Mouse (Mus musculus) MEL (cell line): ENCODE measurements around the gene Ctnna2. TPM values are rescaled to one million over a fixed set of nuclear protein-coding genes. Genes with fewer than 3 reads are reported as not detected.

Source experiments
- DNase-seq: peaks from one replicate; pipeline ENCODE4 v3.0.0; 2011; ENCODE audit warnings: low read depth, low spot score
- H3K27ac ChIP-seq: 2 replicates; pipeline ENCODE4 v1.5.1; 2012; ENCODE audit warnings: low read depth, mild to moderate bottlenecking, control low read depth, low read length, moderate library complexity; ENCODE audit not compliant: control insufficient read depth
- H3K27me3 ChIP-seq, 2 experiments: fragments of 150-350 bp in 1 of 2; sonication (generic) in 1 of 2; 2 replicates each; pipeline ENCODE4 v1.6.1; 2012; ENCODE audit warnings: low read length in 2 of 2, mild to moderate bottlenecking in 2 of 2, improper control_type of control experiment in 1 of 2, moderate library complexity in 1 of 2; ENCODE audit not compliant: insufficient read depth in 2 of 2, control insufficient read depth in 1 of 2
- H3K36me3 ChIP-seq, 2 experiments: 2 replicates each; pipeline ENCODE4 v1.6.1; 2012 to 2014; ENCODE audit warnings: low read length in 2 of 2, improper control_type of control experiment in 1 of 2, inconsistent platforms in 1 of 2, mild to moderate bottlenecking in 1 of 2; ENCODE audit not compliant: insufficient read depth in 2 of 2, control insufficient read depth in 1 of 2
- H3K4me1 ChIP-seq, 2 experiments: fragments of 150-350 bp in 1 of 2; sonication (generic) in 1 of 2; 2 replicates each; pipeline ENCODE4 v1.6.1; 2012; ENCODE audit warnings: low read length in 2 of 2, improper control_type of control experiment in 1 of 2, mild to moderate bottlenecking in 1 of 2; ENCODE audit not compliant: insufficient read depth in 2 of 2, control insufficient read depth in 1 of 2
- H3K4me3 ChIP-seq, 2 experiments: fragments of 150-350 bp in 1 of 2; sonication (generic) in 1 of 2; 2 replicates each; pipeline ENCODE4 v1.5.1; 2012; ENCODE audit warnings: low read depth in 2 of 2, low read length in 2 of 2, mild to moderate bottlenecking in 2 of 2, moderate library complexity in 2 of 2, control low read depth in 1 of 2, improper control_type of control experiment in 1 of 2; ENCODE audit not compliant: control insufficient read depth in 1 of 2, insufficient read depth in 1 of 2
- H3K79me2 ChIP-seq: 2 replicates; pipeline ENCODE4 v1.6.1; 2012; ENCODE audit warnings: mild to moderate bottlenecking, low read length, moderate library complexity; ENCODE audit not compliant: control insufficient read depth, poor library complexity, insufficient read depth
- H3K9ac ChIP-seq: 2 replicates; pipeline ENCODE4 v1.6.1; 2012; ENCODE audit warnings: low read depth, mild to moderate bottlenecking, control low read depth, low read length, moderate library complexity; ENCODE audit not compliant: control insufficient read depth, poor library complexity, severe bottlenecking
- H3K9me3 ChIP-seq: fragments of 150-350 bp; sonication (generic); replicated peaks from 2 replicates; pipeline ENCODE4 v1.6.1; 2012; ENCODE audit warnings: mild to moderate bottlenecking, low read length, improper control_type of control experiment, moderate library complexity; ENCODE audit not compliant: insufficient read depth
- BHLHE40 ChIP-seq: IDR thresholded peaks from 2 replicates; pipeline ENCODE4 v1.6.1; 2012; ENCODE audit warnings: low read depth, mild to moderate bottlenecking, inconsistent platforms, low read length, improper control_type of control experiment, borderline replicate concordance
- CTCF ChIP-seq, 3 experiments: IDR thresholded peaks in 2 of 3; conservative IDR thresholded peaks in 1 of 3; 2 replicates each; pipeline ENCODE4 v1.5.1; 2011 to 2012; ENCODE audit warnings: low read length in 3 of 3, low read depth in 2 of 3, mild to moderate bottlenecking in 2 of 3, improper control_type of control experiment in 1 of 3, inconsistent platforms in 1 of 3, mixed read lengths in 1 of 3, moderate library complexity in 1 of 3; ENCODE audit not compliant: control insufficient read depth in 1 of 3, insufficient read depth in 1 of 3, poor library complexity in 1 of 3, severe bottlenecking in 1 of 3
- E2F4 ChIP-seq: IDR thresholded peaks from 2 replicates; pipeline ENCODE4 v1.6.1; 2011; ENCODE audit warnings: low read depth, low read length, improper control_type of control experiment, borderline replicate concordance
- ELF1 ChIP-seq: IDR thresholded peaks from 2 replicates; pipeline ENCODE4 v1.6.1; 2014; ENCODE audit warnings: low read depth, mild to moderate bottlenecking, inconsistent platforms, low read length, improper control_type of control experiment, moderate library complexity
- ETS1 ChIP-seq: IDR thresholded peaks from 2 replicates; pipeline ENCODE4 v1.6.1; 2012; ENCODE audit warnings: low read depth, mild to moderate bottlenecking, inconsistent platforms, low read length, improper control_type of control experiment, moderate library complexity
- GABPA ChIP-seq: IDR thresholded peaks from 2 replicates; pipeline ENCODE4 v1.6.1; 2012; ENCODE audit warnings: low read depth, mild to moderate bottlenecking, inconsistent platforms, low read length, improper control_type of control experiment, moderate library complexity
- GATA1 ChIP-seq: IDR thresholded peaks from 2 replicates; pipeline ENCODE4 v1.6.1; 2011; ENCODE audit warnings: low read depth, low read length, improper control_type of control experiment
- HCFC1 ChIP-seq: IDR thresholded peaks from 2 replicates; pipeline ENCODE4 v1.6.1; 2012; ENCODE audit warnings: low read depth, mild to moderate bottlenecking, inconsistent platforms, low read length, improper control_type of control experiment, moderate library complexity
- JUND ChIP-seq: IDR thresholded peaks from 2 replicates; pipeline ENCODE4 v1.6.1; 2011; ENCODE audit warnings: low read depth, mild to moderate bottlenecking, improper control_type of control experiment, low read length
- MAFK ChIP-seq: IDR thresholded peaks from 2 replicates; pipeline ENCODE4 v1.6.1; 2011; ENCODE audit warnings: low read depth, mild to moderate bottlenecking, low read length, improper control_type of control experiment, borderline replicate concordance
- MAZ ChIP-seq: IDR thresholded peaks from 2 replicates; pipeline ENCODE4 v1.6.1; 2012; ENCODE audit warnings: low read depth, mild to moderate bottlenecking, inconsistent platforms, low read length, improper control_type of control experiment
- MXI1 ChIP-seq: IDR thresholded peaks from 2 replicates; pipeline ENCODE4 v1.6.1; 2011; ENCODE audit warnings: mild to moderate bottlenecking, low read depth, low read length, improper control_type of control experiment
- MYB ChIP-seq: IDR thresholded peaks from 2 replicates; pipeline ENCODE4 v1.6.1; 2011; ENCODE audit warnings: mild to moderate bottlenecking, low read depth, low read length, improper control_type of control experiment
- MYC ChIP-seq: IDR thresholded peaks from 2 replicates; pipeline ENCODE4 v1.6.1; 2011; ENCODE audit warnings: low read depth, mild to moderate bottlenecking, low read length, improper control_type of control experiment, moderate library complexity
- NRF1 ChIP-seq: IDR thresholded peaks from 2 replicates; pipeline ENCODE4 v1.6.1; 2014; ENCODE audit warnings: low read depth, mild to moderate bottlenecking, inconsistent platforms, low read length, improper control_type of control experiment, moderate library complexity; ENCODE audit not compliant: poor library complexity, insufficient read depth, severe bottlenecking
- POLR2AphosphoS2 ChIP-seq: IDR thresholded peaks from 2 replicates; pipeline ENCODE4 v1.6.1; 2011; ENCODE audit warnings: low read length, improper control_type of control experiment
- SIN3A ChIP-seq: IDR thresholded peaks from 2 replicates; pipeline ENCODE4 v1.6.1; 2012; ENCODE audit warnings: low read length, improper control_type of control experiment, inconsistent platforms
- TBP ChIP-seq: IDR thresholded peaks from 2 replicates; pipeline ENCODE4 v1.8.0; 2011; ENCODE audit warnings: low read depth, low read length, improper control_type of control experiment
- UBTF ChIP-seq: IDR thresholded peaks from 2 replicates; pipeline ENCODE4 v1.6.1; 2012; ENCODE audit warnings: low read depth, mild to moderate bottlenecking, inconsistent platforms, low read length, improper control_type of control experiment, moderate library complexity, borderline replicate concordance; ENCODE audit not compliant: insufficient read depth
- USF1 ChIP-seq: IDR thresholded peaks from 2 replicates; pipeline ENCODE4 v1.6.1; 2014; ENCODE audit warnings: low read depth, mild to moderate bottlenecking, inconsistent platforms, low read length, improper control_type of control experiment, moderate library complexity
- ZC3H11A ChIP-seq: IDR thresholded peaks from 2 replicates; pipeline ENCODE4 v1.6.1; 2012; ENCODE audit warnings: low read depth, mild to moderate bottlenecking, inconsistent platforms, low read length, improper control_type of control experiment
- ZKSCAN1 ChIP-seq: IDR thresholded peaks from 2 replicates; pipeline ENCODE4 v1.6.1; 2012; ENCODE audit warnings: low read depth, mild to moderate bottlenecking, inconsistent platforms, low read length, improper control_type of control experiment, moderate library complexity
- ZMIZ1 ChIP-seq: IDR thresholded peaks from 2 replicates; pipeline ENCODE4 v1.6.1; 2012; ENCODE audit warnings: low read depth, mild to moderate bottlenecking, inconsistent platforms, low read length, improper control_type of control experiment, moderate library complexity
- ZNF384 ChIP-seq: IDR thresholded peaks from 2 replicates; pipeline ENCODE4 v1.6.1; 2012; ENCODE audit warnings: low read depth, mild to moderate bottlenecking, inconsistent platforms, low read length, improper control_type of control experiment
- polyA plus RNA-seq, 2 experiments: library from polyadenylated mRNA; stranded (reverse) in 1 of 2; unstranded in 1 of 2; fragments of >175 nt in 1 of 2; fragments of >200 nt in 1 of 2; gene quantifications; 2 replicates each; pipeline versions ENCODE4 v1.2.1 to v1.2.4; 2012; ENCODE audit warnings: low replicate concordance in 2 of 2, low read depth in 1 of 2; ENCODE audit not compliant: insufficient read length in 2 of 2, insufficient read depth in 1 of 2, missing spikeins in 1 of 2
- total RNA-seq: library from RNA; depleted of rRNA; stranded (reverse); fragments of 300-350 nt; gene quantifications from 2 replicates; pipeline ENCODE4 v1.2.3, GENCODE M21; 2012

Ctnna2 gene
- total and polyA plus RNA-seq, 3 experiments, result not detected

DNA sequence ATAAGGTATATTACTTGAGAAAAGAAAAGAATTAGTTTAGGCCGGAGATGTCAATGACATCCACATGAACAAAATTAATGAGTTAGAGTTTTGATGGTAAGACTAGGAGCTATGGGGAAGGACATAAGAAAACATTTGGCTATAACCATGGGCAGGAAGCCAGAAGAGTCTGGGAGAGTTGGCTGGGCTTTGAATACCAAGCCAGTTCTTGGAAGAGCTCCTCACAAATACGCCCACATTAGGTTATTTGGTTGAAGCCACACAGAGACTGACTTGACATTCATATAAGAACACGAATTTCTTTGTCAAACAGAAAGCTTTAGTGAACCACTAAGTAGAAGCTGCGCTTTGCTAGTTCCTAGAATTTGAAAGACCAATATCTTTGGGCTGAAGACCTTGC lies 554.7 kb downstream of the Ctnna2 start:
- no peak for DNase-seq
- no peaks in the 10 kb centered on the region for H3K79me2 ChIP-seq
- no peak overlapping the region for H3K27ac ChIP-seq
- TF ChIP-seq MYB, result no peak
- no peak for TF ChIP-seq ZKSCAN1
- no peak for TF ChIP-seq GATA1
- no peak for TF ChIP-seq E2F4
- no peak for TF ChIP-seq MYC
- TF ChIP-seq MXI1, result no peak
- no peak for TF ChIP-seq TBP
- TF ChIP-seq MAZ, result no peak
- TF ChIP-seq HCFC1, result no peak
- TF ChIP-seq ETS1, result no peak
- no peak for TF ChIP-seq SIN3A
- TF ChIP-seq POLR2AphosphoS2, result no peak
- TF ChIP-seq CTCF (IDR thresholded peaks at IDR 0.05 in 2 of 3, conservative IDR thresholded peaks at IDR 0.05 in 1 of 3; ENCODE audit: control insufficient read depth in 1 of 3, insufficient read depth in 1 of 3, low read depth in 2 of 3, low read length in 3 of 3, poor library complexity in 1 of 3, severe bottlenecking in 1 of 3), result no peak
- H3K36me3 ChIP-seq, result no peaks in the 10 kb centered on the region
- H3K4me3 ChIP-seq, result no peak overlapping the region
- H3K9me3 ChIP-seq, result no peaks in the 10 kb centered on the region
- H3K4me1 ChIP-seq, result no peaks in the 10 kb centered on the region
- no peaks in the 10 kb centered on the region for H3K27me3 ChIP-seq
- no peak overlapping the region for H3K9ac ChIP-seq

DNA sequence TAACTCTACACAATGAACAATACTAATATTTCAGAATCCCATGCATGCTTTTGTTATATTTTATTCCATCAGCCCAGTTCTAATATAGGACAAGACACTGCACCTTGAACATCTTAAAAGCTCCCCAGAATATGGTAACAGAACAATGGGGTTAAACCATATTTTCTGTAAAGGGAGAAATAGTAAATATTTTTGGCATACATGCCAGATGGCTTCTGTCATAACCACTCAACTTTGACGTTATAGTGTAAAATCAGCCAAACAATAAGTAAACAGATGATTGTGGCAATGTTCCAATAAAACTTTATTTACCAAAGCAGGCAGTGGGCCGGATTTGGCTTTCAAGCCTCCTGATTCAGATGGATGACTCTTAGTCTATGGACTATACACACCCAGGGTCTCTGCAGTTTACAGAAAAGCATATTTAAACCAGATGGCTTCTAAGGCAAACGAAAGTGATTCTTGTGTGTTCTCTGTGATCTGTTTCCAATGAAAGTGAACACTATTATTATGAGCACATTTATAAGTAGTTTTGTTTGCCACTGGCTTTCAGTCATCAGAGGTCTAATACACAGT lies 557.8 kb downstream of the Ctnna2 start:
- no peaks in the 10 kb centered on the region for H3K4me1 ChIP-seq
- no peaks in the 10 kb centered on the region for H3K79me2 ChIP-seq
- no peak overlapping the region for H3K4me3 ChIP-seq
- no peak for TF ChIP-seq UBTF
- no peak for TF ChIP-seq MXI1
- TF ChIP-seq ZNF384, result no peak
- no peak for TF ChIP-seq TBP
- no peak for TF ChIP-seq JUND
- TF ChIP-seq ZC3H11A, result no peak
- TF ChIP-seq MAZ, result no peak
- no peak for TF ChIP-seq GABPA
- no peak for TF ChIP-seq NRF1
- no peak for TF ChIP-seq ZMIZ1
- TF ChIP-seq ELF1, result no peak
- TF ChIP-seq USF1, result no peak
- TF ChIP-seq MAFK, result no peak
- TF ChIP-seq BHLHE40, result no peak
- no peak overlapping the region for H3K9ac ChIP-seq
- no peaks in the 10 kb centered on the region for H3K27me3 ChIP-seq
- no peaks in the 10 kb centered on the region for H3K9me3 ChIP-seq
- no peak overlapping the region for H3K27ac ChIP-seq
- H3K36me3 ChIP-seq, result no peaks in the 10 kb centered on the region
- DNase-seq, result no peak
